Mouse (Mus musculus): ENCODE data around the gene Tacc3. TPM values are rescaled to one million over a fixed set of nuclear protein-coding genes. Genes with fewer than 3 reads are reported as not detected.
A peak's percentile ranks its signal among the peaks of the same experiment; 100 is the strongest.

Gene Tacc3
- total RNA-seq, 2 experiments from 2014 or later: 0.97 to 1.3 TPM

- Histone ChIP-seq H3K27ac (no peak overlapping the region), H3K4me3 (no peak overlapping the region)
- intact Hi-C loops (cut with DNase I): no loop called here
- no peak for TF ChIP-seq CTCF (IDR thresholded peaks at IDR 0.05)
- DNase-seq: no peak
These were observed 42.1 kb downstream of the Tacc3 start for GRCm38 (mm10) chr5:33700010-33700409.

- TF ChIP-seq CTCF (IDR thresholded peaks at IDR 0.05): no peak
- intact Hi-C loops (cut with DNase I): no loop called here
- no peak for DNase-seq
- Histone ChIP-seq H3K27ac (no peak overlapping the region), H3K4me3 (no peak overlapping the region)
These were observed 43.9 kb downstream of the Tacc3 start for GRCm38 (mm10) chr5:33701832-33702231.

GRCm38 (mm10) chr5:33703999-33704398, 46.1 kb downstream of the Tacc3 start:
- no peak for TF ChIP-seq CTCF (IDR thresholded peaks at IDR 0.05)
- no peak for DNase-seq
- no peak overlapping the region for H3K27ac ChIP-seq
- H3K4me3 ChIP-seq: no peak overlapping the region
- intact Hi-C loops (cut with DNase I): no loop called here

GRCm38 (mm10) chr5:33704945-33705611, 47.1 kb downstream of the Tacc3 start:
- intact Hi-C loops (cut with DNase I): no loop called here
- no peak for DNase-seq
- TF ChIP-seq CTCF (IDR thresholded peaks at IDR 0.05): no peak
- no peak overlapping the region for H3K27ac ChIP-seq
- no peak overlapping the region for H3K4me3 ChIP-seq

GRCm38 (mm10) chr5:33705612-33706349, 47.9 kb downstream of the Tacc3 start:
- Histone ChIP-seq H3K4me3 (no peak overlapping the region), H3K27ac (no peak overlapping the region)
- intact Hi-C loops (cut with DNase I): no loop called here
- no peak for TF ChIP-seq CTCF (IDR thresholded peaks at IDR 0.05)
- DNase-seq: no peak

- TF ChIP-seq CTCF (IDR thresholded peaks at IDR 0.05): no peak
- Histone ChIP-seq H3K27ac (no peak overlapping the region), H3K4me3 (no peak overlapping the region)
- no peak for DNase-seq
- intact Hi-C loops (cut with DNase I): no loop called here
These were observed 48.4 kb downstream of the Tacc3 start for GRCm38 (mm10) chr5:33706350-33706629.

GRCm38 (mm10) chr5:33707163-33707562, 49.2 kb downstream of the Tacc3 start:
- Histone ChIP-seq H3K4me3 (no peak overlapping the region), H3K27ac (no peak overlapping the region)
- no peak for DNase-seq
- no peak for TF ChIP-seq CTCF (IDR thresholded peaks at IDR 0.05)
- intact Hi-C loops (cut with DNase I): no loop called here

- Histone ChIP-seq H3K27ac (no peak overlapping the region), H3K4me3 (no peak overlapping the region)
- no peak for DNase-seq
- TF ChIP-seq CTCF (IDR thresholded peaks at IDR 0.05): no peak
- intact Hi-C loops (cut with DNase I): no loop called here
These were observed 51.1 kb downstream of the Tacc3 start for GRCm38 (mm10) chr5:33709037-33709436.

- Histone ChIP-seq H3K4me3 (no peak overlapping the region), H3K27ac (no peak overlapping the region)
- DNase-seq: no peak
- TF ChIP-seq CTCF (IDR thresholded peaks at IDR 0.05): no peak
- intact Hi-C loops (cut with DNase I): no loop called here
These were observed 54.6 kb downstream of the Tacc3 start for GRCm38 (mm10) chr5:33712550-33712949.

GRCm38 (mm10) chr5:33715182-33715581, 57.3 kb downstream of the Tacc3 start:
- intact Hi-C loops (cut with DNase I): no loop called here
- no peak for TF ChIP-seq CTCF (IDR thresholded peaks at IDR 0.05)
- Histone ChIP-seq H3K4me3 (no peak overlapping the region), H3K27ac (no peak overlapping the region)
- no peak for DNase-seq

GRCm38 (mm10) chr5:33716467-33716866, 58.5 kb downstream of the Tacc3 start:
- intact Hi-C loops (cut with DNase I): no loop called here
- DNase-seq: no peak
- no peak for TF ChIP-seq CTCF (IDR thresholded peaks at IDR 0.05)
- H3K4me3 ChIP-seq: no peak overlapping the region
- no peak overlapping the region for H3K27ac ChIP-seq

GRCm38 (mm10) chr5:33718460-33718859, 60.5 kb downstream of the Tacc3 start:
- intact Hi-C loops (cut with DNase I): no loop called here
- no peak for DNase-seq
- no peak overlapping the region for H3K4me3 ChIP-seq
- H3K27ac ChIP-seq: no peak overlapping the region
- no peak for TF ChIP-seq CTCF (IDR thresholded peaks at IDR 0.05)

- peak overlapping the region; percentile 86 for H3K4me3 ChIP-seq
- H3K27ac ChIP-seq: peak overlapping the region; percentile 78; the same call in 1 of the 2 replicates
- intact Hi-C loops (cut with DNase I): no loop called here
- no peak for TF ChIP-seq CTCF (IDR thresholded peaks at IDR 0.05)
- DNase-seq: peak; percentile 49
These were observed 63.0 kb downstream of the Tacc3 start for GRCm38 (mm10) chr5:33720852-33721490.

Data from gastrocnemius, adult 2 months (tissue).